Mouse (Mus musculus) right cerebral cortex, postnatal 10 days (tissue): Measurements from ENCODE around the gene Epx.
"Not testable (repeated sequence)": the region's sequence is repeated elsewhere in the genome, so short reads cannot be mapped to it uniquely, and the experiment has no call there.

Experiments
- DNase-seq, 2 experiments: peaks; one replicate each; pipeline ENCODE4 v3.0.0; 2021; ENCODE audit warnings: low spot score in 2 of 2

The Epx gene

GRCm38 (mm10) chr11:87875436-87875835 lies at the start of gene Epx:
Epx (minus strand) TSS chr11:87875536.
- DNase-seq, result no peak

GRCm38 (mm10) chr11:87920966-87921365 lies 45.6 kb upstream of the Epx start, which contains the start of gene Olfr464:
Olfr464 (minus strand) TSS chr11:87920967.
- DNase-seq, result no peak

- no peak for DNase-seq
Observed at GRCm38 (mm10) chr11:87920301-87920700, 45.0 kb upstream of the Epx start.

GRCm38 (mm10) chr11:87916005-87916404 lies 40.7 kb upstream of the Epx start:
- DNase-seq, result no peak

GRCm38 (mm10) chr11:87904331-87904730 lies 29.0 kb upstream of the Epx start:
- no peak for DNase-seq

- DNase-seq, result no peak
Observed at GRCm38 (mm10) chr11:87897287-87897686, 22.0 kb upstream of the Epx start, which contains the start of gene Olfr463. Olfr463 (minus strand) TSS chr11:87897387.

GRCm38 (mm10) chr11:87892168-87892567 lies 16.8 kb upstream of the Epx start, which contains the start of gene Olfr462:
Olfr462 (minus strand) TSS chr11:87892268.
- DNase-seq, result no peak

- no peak for DNase-seq
Observed at GRCm38 (mm10) chr11:87884856-87885255, 9.5 kb upstream of the Epx start.

- DNase-seq, result no peak
Observed at GRCm38 (mm10) chr11:87883493-87883892, 8.2 kb upstream of the Epx start.

- DNase-seq, result no peak
Observed at GRCm38 (mm10) chr11:87881714-87882113, 6.4 kb upstream of the Epx start.

GRCm38 (mm10) chr11:87879826-87880225 lies 4.5 kb upstream of the Epx start:
- DNase-seq, result no peak

- no peak for DNase-seq
Observed at GRCm38 (mm10) chr11:87871766-87872165, 3.6 kb downstream of the Epx start.

GRCm38 (mm10) chr11:87870096-87870495 lies 5.2 kb downstream of the Epx start:
- DNase-seq, result no peak

- not testable (repeated sequence) for DNase-seq
Observed at GRCm38 (mm10) chr11:87866891-87867290, 8.4 kb downstream of the Epx start.

- DNase-seq, result no peak
Observed at GRCm38 (mm10) chr11:87862805-87863204, 12.5 kb downstream of the Epx start.

- DNase-seq, result no peak
Observed at GRCm38 (mm10) chr11:87860426-87860825, 14.9 kb downstream of the Epx start.

- no peak for DNase-seq
Observed at GRCm38 (mm10) chr11:87859273-87859672, 16.1 kb downstream of the Epx start.

- no peak for DNase-seq
Observed at GRCm38 (mm10) chr11:87854550-87854949, 20.8 kb downstream of the Epx start.

GRCm38 (mm10) chr11:87853597-87853954 lies 21.8 kb downstream of the Epx start:
- DNase-seq, result peak; percentile 37 to 54

GRCm38 (mm10) chr11:87852690-87853596 lies 22.4 kb downstream of the Epx start, which contains the start of gene Mks1:
Mks1 (plus strand) TSS chr11:87853215.
- peak; percentile 96 for DNase-seq

GRCm38 (mm10) chr11:87847884-87848283 lies 27.5 kb downstream of the Epx start:
- no peak for DNase-seq

- DNase-seq, result no peak
Observed at GRCm38 (mm10) chr11:87846968-87847600, 28.3 kb downstream of the Epx start.

- no peak for DNase-seq
Observed at GRCm38 (mm10) chr11:87841436-87841835, 33.9 kb downstream of the Epx start.
